Comparison of ENCODE assay signal across 20 mouse cellular contexts in the genomic region with DNA sequence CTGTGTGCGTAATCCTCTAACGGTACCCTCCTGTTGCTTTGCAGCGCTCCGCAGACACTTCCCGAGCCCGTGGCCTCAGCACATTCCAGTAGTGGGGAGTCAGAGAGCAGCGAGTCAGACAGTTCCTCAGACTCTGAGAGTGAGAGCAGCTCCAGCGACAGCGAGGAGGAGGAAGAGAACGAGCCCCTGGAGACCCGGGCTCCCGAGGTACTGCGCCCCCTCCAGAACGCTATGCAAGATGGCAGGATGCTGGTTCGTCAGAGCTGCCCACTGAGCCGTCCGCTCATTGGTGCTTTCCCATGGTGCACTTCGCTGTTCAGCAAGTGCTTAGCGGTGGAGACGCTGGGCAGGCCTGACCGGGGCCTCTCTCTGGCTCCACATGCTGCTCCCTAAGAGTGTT.
A peak's percentile ranks its signal among the peaks of the same experiment; 100 is the strongest.
DNase-seq lines count a peak whose midpoint lies in the region; ATAC-seq lines count a peak whose summit lies in the region.
"Had no signal": no experiment of that assay in that cellular context is flagged by ENCODE, and none has a peak within 500 bp of the region (broad histone marks: within the 10 kb centered on the region; RNA-seq: fewer than 3 reads in every experiment).

No protein-coding gene starts in this region.

- 71% methylated on average over 21 of the region's 21 CpGs for WGBS in kidney, embryonic 14.5 days
- 80% methylated on average over 21 of the region's 21 CpGs for WGBS in intestine, embryonic 16.5 days

- H3K4me1 ChIP-seq in kidney, embryonic 14.5 days (ENCODE audit: control insufficient read depth, insufficient read depth, low read length), result peaks cover 17% of the 10 kb centered on the region; the same call in 1 of the 2 replicates
- no peaks in the 10 kb centered on the region; the same call in 1 of the 2 replicates for H3K4me1 ChIP-seq in intestine, embryonic 16.5 days (ENCODE audit: control insufficient read depth, insufficient read depth, low read length)
- H3K4me1 ChIP-seq: forebrain, embryonic 12.5 days; limb, embryonic 15.5 days; midbrain, embryonic 15.5 days; stomach, embryonic 15.5 days had no signal

- H3K9ac ChIP-seq in kidney, embryonic 14.5 days (ENCODE audit: low read depth, low read length), result no peak overlapping the region
- H3K9ac ChIP-seq in intestine, embryonic 16.5 days (ENCODE audit: low read depth, low read length), result no peak overlapping the region
- H3K9ac ChIP-seq: embryonic facial prominence, embryonic 15.5 days; forebrain, embryonic 12.5 days; limb, embryonic 15.5 days; midbrain, embryonic 15.5 days; stomach, embryonic 15.5 days had no signal

- peaks cover 13% of the 10 kb centered on the region for H3K36me3 ChIP-seq in kidney, embryonic 14.5 days (ENCODE audit: control insufficient read depth, insufficient read depth, low read length)
- 0 out of 2 replicates have a peak, but pooled peaks cover under 1% of the 10 kb centered on the region for H3K36me3 ChIP-seq in intestine, embryonic 16.5 days (ENCODE audit: control insufficient read depth, insufficient read depth, low read length)
- H3K36me3 ChIP-seq: forebrain, embryonic 12.5 days; midbrain, embryonic 15.5 days had no signal

- no peaks in the 10 kb centered on the region for H3K9me3 ChIP-seq in kidney, embryonic 14.5 days (ENCODE audit: control insufficient read depth, low read length)
- H3K9me3 ChIP-seq in intestine, embryonic 16.5 days (ENCODE audit: control insufficient read depth, low read length), result no peaks in the 10 kb centered on the region
- H3K9me3 ChIP-seq: embryonic facial prominence, embryonic 15.5 days; forebrain, embryonic 12.5 days; limb, embryonic 15.5 days; midbrain, embryonic 15.5 days; stomach, embryonic 15.5 days had no signal

- 0 out of 2 replicates have a peak, but pooled peaks have one; percentile 45 for ATAC-seq in kidney, embryonic 14.5 days (ENCODE audit: low FRiP score, low TSS enrichment)
- ATAC-seq in intestine, embryonic 16.5 days, result no peak
- ATAC-seq: hindbrain, embryonic 16.5 days; midbrain, embryonic 15.5 days had no signal

- no peak for DNase-seq in kidney, adult 8-10 months
- DNase-seq in lung, postnatal 10 days, result peak; percentile 42
- DNase-seq in lung, postnatal 14 days, result no peak
- DNase-seq in R1 (ENCODE audit: low read depth, low spot score), result peak; percentile 76
- no peak for DNase-seq in urinary bladder, postnatal 10 days (ENCODE audit: low spot score)
- DNase-seq: adrenal gland, postnatal 14 days; cerebellum, adult 9-10 months; kidney, postnatal 25 days; layer of hippocampus, adult 9-11 months; right cerebral cortex, adult 18-20 months; spleen, adult 18-20 months had no signal

- no peak overlapping the region for H3K4me2 ChIP-seq in kidney, embryonic 14.5 days (replicated peaks; ENCODE audit: low read depth, low read length)
- H3K4me2 ChIP-seq in intestine, embryonic 16.5 days (ENCODE audit: low read depth, low read length), result no peak overlapping the region
- H3K4me2 ChIP-seq: embryonic facial prominence, embryonic 15.5 days; forebrain, embryonic 12.5 days; limb, embryonic 15.5 days; midbrain, embryonic 15.5 days; stomach, embryonic 15.5 days had no signal

- H3K27me3 ChIP-seq in kidney, embryonic 14.5 days (ENCODE audit: control insufficient read depth, insufficient read depth, low read length), result no peaks in the 10 kb centered on the region
- no peaks in the 10 kb centered on the region for H3K27me3 ChIP-seq in intestine, embryonic 16.5 days (replicated peaks; ENCODE audit: control insufficient read depth, insufficient read depth, low read length)
- H3K27me3 ChIP-seq: embryonic facial prominence, embryonic 15.5 days; forebrain, embryonic 12.5 days; limb, embryonic 15.5 days; midbrain, embryonic 15.5 days; stomach, embryonic 15.5 days had no signal

- H3K4me3 ChIP-seq in kidney, embryonic 14.5 days (ENCODE audit: low read length), result no peak overlapping the region
- H3K4me3 ChIP-seq in intestine, embryonic 16.5 days (ENCODE audit: low read length), result no peak overlapping the region
- H3K4me3 ChIP-seq: embryonic facial prominence, embryonic 15.5 days; forebrain, embryonic 12.5 days; limb, embryonic 15.5 days; midbrain, embryonic 15.5 days; stomach, embryonic 15.5 days had no signal

- H3K27ac ChIP-seq in kidney, embryonic 14.5 days (ENCODE audit: low read depth, low read length), result peak overlapping the region; percentile 39; the same call in 1 of the 2 replicates
- no peak overlapping the region for H3K27ac ChIP-seq in intestine, embryonic 16.5 days (ENCODE audit: low read length)
- H3K27ac ChIP-seq: embryonic facial prominence, embryonic 15.5 days; forebrain, embryonic 12.5 days; limb, embryonic 15.5 days; macrophage; midbrain, embryonic 15.5 days; stomach, embryonic 15.5 days had no signal

Comparison
In these comparisons a context has a peak if more than half of its experiments do, and no peak if none do; other contexts are left out.
1. DNase-seq: peak in lung, postnatal 10 days (single experiment) and R1 (single experiment); none in kidney, adult 8-10 months (0 of 2), lung, postnatal 14 days (single experiment) and urinary bladder, postnatal 10 days (single experiment).